ENCODE assay signal across 17 mouse cellular contexts in the genomic region with DNA sequence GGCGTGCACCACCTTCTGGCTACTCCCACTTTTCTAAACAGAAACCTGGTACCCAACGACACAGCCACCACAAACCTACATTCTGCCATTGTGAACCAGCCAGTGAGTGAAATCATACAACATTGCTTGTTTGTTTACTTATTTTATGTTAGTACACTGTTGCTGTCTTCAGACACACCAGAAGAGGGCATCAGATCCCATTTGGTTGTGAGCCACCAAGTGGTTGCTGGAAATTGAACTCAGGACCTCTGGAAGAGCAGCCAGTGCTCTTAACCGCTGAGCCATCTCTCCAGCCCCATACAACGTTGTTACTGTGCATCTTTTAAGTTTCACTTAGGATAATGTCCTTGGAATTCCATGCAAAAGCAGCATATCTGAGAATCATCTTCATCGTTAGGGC. TPM values are rescaled to one million over a fixed set of nuclear protein-coding genes. Genes with fewer than 3 reads are reported as not detected.
"Had no signal": no experiment of that assay in that cellular context is flagged by ENCODE, and none has a peak within 500 bp of the region (broad histone marks: within the 10 kb centered on the region; RNA-seq: fewer than 3 reads in every experiment).

No protein-coding gene starts in this region.

- H3K9ac ChIP-seq: kidney, embryonic 15.5 days; limb, embryonic 12.5 days; limb, embryonic 15.5 days; lung, embryonic 14.5 days; midbrain, embryonic 13.5 days had no signal

- H3K27me3 ChIP-seq: kidney, embryonic 15.5 days; limb, embryonic 12.5 days; limb, embryonic 15.5 days; midbrain, embryonic 13.5 days had no signal

- DNase-seq: kidney, adult 11 months; kidney, adult 8-10 months; kidney, postnatal 10 days; kidney, postnatal 36 days; layer of hippocampus, adult 9-11 months; left cerebral cortex, postnatal 4 days; lung, embryonic 14.5 days; thymus, adult 18-20 months; thymus, postnatal 36 days had no signal

- H3K4me2 ChIP-seq: kidney, embryonic 15.5 days; limb, embryonic 12.5 days; limb, embryonic 15.5 days; lung, embryonic 14.5 days; midbrain, embryonic 13.5 days had no signal

- H3K27ac ChIP-seq: kidney, embryonic 15.5 days; limb, embryonic 12.5 days; limb, embryonic 15.5 days; macrophage; midbrain, embryonic 13.5 days had no signal

- H3K4me1 ChIP-seq: limb, embryonic 12.5 days; limb, embryonic 15.5 days had no signal

- H3K9me3 ChIP-seq: kidney, embryonic 15.5 days; limb, embryonic 12.5 days; limb, embryonic 15.5 days; midbrain, embryonic 13.5 days had no signal

- ATAC-seq: lung, postnatal 0 days; midbrain, embryonic 13.5 days; midbrain, embryonic 16.5 days had no signal

- H3K36me3 ChIP-seq: kidney, embryonic 15.5 days; limb, embryonic 12.5 days; limb, embryonic 15.5 days; midbrain, embryonic 13.5 days had no signal

- H3K4me3 ChIP-seq: kidney, embryonic 15.5 days; limb, embryonic 12.5 days; limb, embryonic 15.5 days; midbrain, embryonic 13.5 days had no signal

RNA-seq across cellular contexts. Expression of a gene that starts 55.2 kb away (rescaled TPM):
- total RNA-seq: megakaryocyte, adult 5-6 weeks had no signal
- polyA plus RNA-seq: macrophage had no signal
